Mouse (Mus musculus) forebrain, embryonic 12.5 days (tissue): Measurements from ENCODE around the gene Gm17190. TPM values are rescaled to one million over a fixed set of nuclear protein-coding genes. Genes with fewer than 3 reads are reported as not detected.

ENCODE experiments used
- ATAC-seq: fragments of 200-750 bp; cut with Nextera tagmentation; 2 replicates; pipeline ENCODE4 v1.8.0; 2017; ENCODE audit warnings: moderate TSS enrichment; ENCODE audit not compliant: low FRiP score
- H3K27ac ChIP-seq: fragments of 300-500 bp; sonication (generic); 2 replicates; pipeline ENCODE4 v1.5.1; 2016; ENCODE audit warnings: mild to moderate bottlenecking
- H3K27me3 ChIP-seq: fragments of 300-500 bp; sonication (generic); 2 replicates; pipeline ENCODE4 v1.6.1; 2016; ENCODE audit warnings: mild to moderate bottlenecking
- H3K36me3 ChIP-seq: fragments of 300-500 bp; sonication (generic); replicated peaks from 2 replicates; pipeline ENCODE4 v1.6.1; 2016; ENCODE audit warnings: mild to moderate bottlenecking
- H3K4me1 ChIP-seq: fragments of 300-500 bp; sonication (generic); 2 replicates; pipeline ENCODE4 v1.6.1; 2016
- H3K4me2 ChIP-seq: fragments of 300-500 bp; sonication (generic); 2 replicates; pipeline ENCODE4 v1.6.1; 2016; ENCODE audit warnings: mild to moderate bottlenecking, moderate library complexity
- H3K4me3 ChIP-seq: fragments of 300-500 bp; sonication (generic); replicated peaks from 2 replicates; pipeline ENCODE4 v1.5.1; 2016; ENCODE audit warnings: mild to moderate bottlenecking
- H3K9ac ChIP-seq: fragments of 300-500 bp; sonication (generic); 2 replicates; pipeline ENCODE4 v1.6.1; 2016; ENCODE audit warnings: mild to moderate bottlenecking
- H3K9me3 ChIP-seq: fragments of 300-500 bp; sonication (generic); 2 replicates; pipeline ENCODE4 v1.6.1; 2016
- WGBS: fragments of 180-500 bp; shearing (Covaris S2); methylation state at CpG from one replicate; pipeline ENCODE4 v1.1.7; 2016; 5-methylcytosine and 5-hydroxymethylcytosine counted together
- polyA plus RNA-seq: library from polyadenylated mRNA; unstranded; fragments of >200 nt; fragmentation: Nextera tagmentation; extraction: Ambion mirVana; gene quantifications from 2 replicates; pipeline ENCODE4 v1.2.1, GENCODE M21; 2016

The Gm17190 gene
- polyA plus RNA-seq, 1 experiment from 2014 or later: not detected

GRCm38 (mm10) chr13:96125011-96125410 lies 43.2 kb downstream of the Gm17190 start:
- WGBS: 74% methylated on average over 5 of the region's 5 CpGs

GRCm38 (mm10) chr13:96126669-96127068 lies 44.8 kb downstream of the Gm17190 start:
- Histone ChIP-seq H3K9ac (no peak overlapping the region), H3K36me3 (no peaks in the 10 kb centered on the region), H3K4me1 (peaks cover 18% of the 10 kb centered on the region), H3K4me3 (no peak overlapping the region), H3K4me2 (no peak overlapping the region), H3K9me3 (no peaks in the 10 kb centered on the region), H3K27me3 (peaks cover 36% of the 10 kb centered on the region), H3K27ac (no peak overlapping the region)
- WGBS: 79% methylated on average over 6 of the region's 6 CpGs
- ATAC-seq: no peak

More at GRCm38 (mm10) chr13:96125011-96125410, 43.2 kb downstream of the Gm17190 start:
- no peaks in the 10 kb centered on the region for H3K9me3 ChIP-seq
- H3K9ac ChIP-seq: no peak overlapping the region
- H3K4me2 ChIP-seq: no peak overlapping the region
- no peak overlapping the region for H3K4me3 ChIP-seq
- no peaks in the 10 kb centered on the region for H3K36me3 ChIP-seq
- ATAC-seq: no peak
- H3K27me3 ChIP-seq: peaks cover 21% of the 10 kb centered on the region
- H3K27ac ChIP-seq: no peak overlapping the region
- 0 out of 2 replicates have a peak, but pooled peaks cover 6% of the 10 kb centered on the region for H3K4me1 ChIP-seq

GRCm38 (mm10) chr13:96129081-96129480 lies 47.2 kb downstream of the Gm17190 start:
- Histone ChIP-seq H3K36me3 (no peaks in the 10 kb centered on the region), H3K27me3 (peaks cover 61% of the 10 kb centered on the region), H3K27ac (no peak overlapping the region), H3K4me3 (no peak overlapping the region), H3K4me2 (no peak overlapping the region), H3K9me3 (no peaks in the 10 kb centered on the region), H3K9ac (no peak overlapping the region), H3K4me1 (peaks cover 32% of the 10 kb centered on the region)
- no peak for ATAC-seq
- WGBS: 87% methylated on average over 3 of the region's 3 CpGs

- Histone ChIP-seq H3K27ac (no peak overlapping the region), H3K36me3 (no peaks in the 10 kb centered on the region), H3K9ac (peak overlapping the region; percentile 40), H3K4me2 (peak overlapping the region; percentile 96), H3K9me3 (no peaks in the 10 kb centered on the region), H3K4me1 (peaks cover 32% of the 10 kb centered on the region), H3K27me3 (peaks cover 75% of the 10 kb centered on the region), H3K4me3 (peak overlapping the region; percentile 50)
- ATAC-seq: peak; percentile 78
- under 1% methylated on average over 23 of the region's 30 CpGs for WGBS
Measured at GRCm38 (mm10) chr13:96131050-96131449, 49.2 kb downstream of the Gm17190 start.

GRCm38 (mm10) chr13:96131911-96132310 lies 50.1 kb downstream of the Gm17190 start:
- Histone ChIP-seq H3K4me3 (peak overlapping the region; percentile 50), H3K9me3 (no peaks in the 10 kb centered on the region), H3K4me2 (peak overlapping the region; percentile 96), H3K27me3 (peaks cover 72% of the 10 kb centered on the region), H3K9ac (peak overlapping the region; percentile 56), H3K27ac (no peak overlapping the region), H3K4me1 (peaks cover 32% of the 10 kb centered on the region), H3K36me3 (no peaks in the 10 kb centered on the region)
- peak; percentile 2; the same call in 1 of the 2 replicates for ATAC-seq
- under 1% methylated on average over 19 of the region's 19 CpGs for WGBS

- peaks cover 71% of the 10 kb centered on the region for H3K27me3 ChIP-seq
- under 1% methylated on average over 37 of the region's 44 CpGs for WGBS
- peak within 1 kb of the TSS; percentile 96 for H3K4me2 ChIP-seq
- H3K36me3 ChIP-seq: no peaks in the 10 kb centered on the region
- ATAC-seq: peak; percentile 77
- peak within 1 kb of the TSS; percentile 56 for H3K9ac ChIP-seq
- peaks cover 29% of the 10 kb centered on the region for H3K4me1 ChIP-seq
- no peaks in the 10 kb centered on the region for H3K9me3 ChIP-seq
- H3K27ac ChIP-seq: no peak within 1 kb of the TSS
- H3K4me3 ChIP-seq: peak within 1 kb of the TSS; percentile 50
Measured at GRCm38 (mm10) chr13:96132401-96132816, 50.6 kb downstream of the Gm17190 start, which contains the start of gene Sv2c. TSS of gene Sv2c (minus strand) at chr13:96132577.

Other genes starting within 250 kb of the Gm17190 start
- gene Iqgap2, start 190.1 kb upstream of the Gm17190 start, polyA plus RNA-seq: 16.7 and 17.2 TPM in 2 replicates
- gene Gm20075, start 678 bp upstream of the Gm17190 start, polyA plus RNA-seq: 26.8 and 35.0 TPM in 2 replicates
- 0.86 and 1.4 TPM in 2 replicates for gene Sv2c, start 50.5 kb downstream of the Gm17190 start, polyA plus RNA-seq